Mouse (Mus musculus): Measurements from ENCODE around the gene Klhl7.

- TF ChIP-seq FLI1 (IDR thresholded peaks at IDR 0.05; ENCODE audit: low read length) (no peak), GATA1 (IDR thresholded peaks at IDR 0.05; ENCODE audit: borderline replicate concordance, low read length) (no peak)
Measured at GRCm38 (mm10) chr5:24126967-24127366, 26.6 kb downstream of the Klhl7 start.
